Mouse (Mus musculus): ENCODE results near the gene Ceacam11.
"Not testable (repeated sequence)": the region's sequence is repeated elsewhere in the genome, so short reads cannot be mapped to it uniquely, and the experiment has no call there.

Ceacam11 gene

DNA sequence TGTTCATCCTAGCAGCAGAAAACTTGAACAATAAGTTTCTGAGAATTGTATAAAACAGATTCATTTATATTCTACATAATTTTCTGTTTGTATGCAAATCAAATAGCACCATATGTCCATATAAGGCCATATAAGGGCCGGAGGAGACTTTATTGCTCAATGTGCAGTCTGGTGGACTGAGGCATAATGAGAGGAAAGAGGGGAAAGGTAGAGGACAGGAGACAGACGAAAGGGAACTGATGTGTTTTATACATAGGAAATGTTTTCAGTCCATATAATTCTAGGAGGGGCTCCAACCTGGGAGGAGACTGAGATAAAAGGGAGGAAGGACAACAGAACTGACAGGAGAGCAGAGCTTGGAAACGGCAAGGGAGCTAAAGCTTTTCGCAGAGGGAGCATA lies at the start of gene Ceacam11:
TSS of gene Ceacam11 (plus strand) at position 301 of the 400 bp plus-strand sequence.
- DNase-seq (ENCODE audit: low read depth) = no peak

DNA sequence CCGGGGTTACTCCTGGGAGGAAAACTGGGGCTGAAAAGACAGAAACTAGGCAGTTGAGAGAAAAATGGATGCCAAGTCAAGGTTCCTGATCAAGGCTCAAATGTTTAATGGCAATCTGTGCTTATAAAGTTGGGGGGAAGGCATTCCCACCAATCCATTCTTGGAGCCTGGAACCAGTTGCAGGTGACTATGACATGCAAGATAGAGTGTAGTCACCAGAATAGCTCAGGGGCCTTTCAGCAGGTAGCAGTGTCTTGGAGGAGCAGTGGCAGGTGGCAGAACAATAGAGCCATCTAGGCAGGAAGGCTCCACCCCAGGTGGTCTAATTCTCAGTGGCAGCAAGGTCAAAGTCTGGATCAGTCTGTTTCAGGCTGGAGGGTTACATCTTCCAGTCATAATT lies 29.2 kb downstream of the Ceacam11 start:
- DNase-seq (ENCODE audit: low read depth) = not testable (repeated sequence)

DNA sequence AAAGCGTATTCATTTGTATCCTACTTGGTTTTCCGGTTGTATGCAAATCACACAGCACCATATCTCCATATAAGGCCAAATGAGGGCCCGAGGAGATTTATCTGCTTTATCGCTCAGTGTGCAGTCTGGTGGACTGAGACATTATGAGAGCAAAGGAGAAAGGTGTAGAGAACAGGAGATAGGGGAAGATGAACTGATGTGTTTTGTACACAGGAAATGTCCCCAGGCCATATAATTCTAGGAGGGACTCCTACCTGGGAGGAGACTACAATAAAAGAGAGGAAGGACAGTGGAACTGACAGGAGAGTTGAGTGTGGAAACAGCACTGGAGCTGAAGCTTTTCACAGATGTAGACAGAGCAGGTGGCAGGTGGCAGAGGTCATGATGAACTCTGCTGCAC lies 37.7 kb downstream of the Ceacam11 start, which contains the start of gene Ceacam13:
TSS of gene Ceacam13 (plus strand) at position 301 of the 400 bp plus-strand sequence.
- DNase-seq (ENCODE audit: low read depth) = no peak
